Mouse (Mus musculus) myocyte (in vitro differentiated cells): ENCODE measurements around the gene Mettl27. TPM values are rescaled to one million over a fixed set of nuclear protein-coding genes. Genes with fewer than 3 reads are reported as not detected.

ENCODE experiments used
- H3K27me3 ChIP-seq: one replicate; pipeline ENCODE4 v1.6.1; 2011; ENCODE audit not compliant: control insufficient read depth, insufficient read depth, insufficient read length
- H3K36me3 ChIP-seq: one replicate; pipeline ENCODE4 v1.6.1; 2011; ENCODE audit not compliant: control insufficient read depth, insufficient read depth
- H3K4me2 ChIP-seq: one replicate; pipeline ENCODE4 v1.6.1; 2011; ENCODE audit warnings: low read depth, control low read depth
- H3K4me3 ChIP-seq: one replicate; pipeline ENCODE4 v1.5.1; 2011; ENCODE audit warnings: mild to moderate bottlenecking, control low read depth, moderate library complexity
- H3K79me2 ChIP-seq: one replicate; pipeline ENCODE4 v1.6.1; 2011; ENCODE audit not compliant: control insufficient read depth, insufficient read depth
- H3ac ChIP-seq: one replicate; pipeline ENCODE4 v1.6.1; 2011; ENCODE audit not compliant: control insufficient read depth, insufficient read length
- CEBPB ChIP-seq: IDR thresholded peaks from 2 replicates; pipeline ENCODE4 v1.6.1; 2011; ENCODE audit warnings: mild to moderate bottlenecking, moderate library complexity; ENCODE audit not compliant: poor library complexity, insufficient read depth, severe bottlenecking
- E2F4 ChIP-seq: IDR thresholded peaks from one replicate; pipeline ENCODE4 v1.6.1; 2011; ENCODE audit warnings: mild to moderate bottlenecking, control low read depth, moderate library complexity; ENCODE audit not compliant: insufficient read depth
- MAX ChIP-seq: IDR thresholded peaks from one replicate; pipeline ENCODE4 v1.6.1; 2011; ENCODE audit warnings: low read depth, mild to moderate bottlenecking, control low read depth
- MYOD1 ChIP-seq, 3 experiments: IDR thresholded peaks; one replicate each; pipeline ENCODE4 v1.6.1; 2011; ENCODE audit warnings: control low read depth in 2 of 3, low read depth in 2 of 3, mild to moderate bottlenecking in 2 of 3, moderate library complexity in 1 of 3; ENCODE audit not compliant: insufficient read length in 2 of 3, control insufficient read depth in 1 of 3
- MYOG ChIP-seq, 3 experiments: IDR thresholded peaks; one replicate each; pipeline ENCODE4 v1.6.1; 2011; ENCODE audit warnings: control low read depth in 2 of 3, low read depth in 2 of 3, mild to moderate bottlenecking in 2 of 3; ENCODE audit not compliant: insufficient read length in 2 of 3, control insufficient read depth in 1 of 3, insufficient read depth in 1 of 3
- POLR2A ChIP-seq: IDR thresholded peaks from one replicate; pipeline ENCODE4 v1.6.1; 2011; ENCODE audit warnings: low read depth, mild to moderate bottlenecking, control low read depth, moderate library complexity; ENCODE audit not compliant: insufficient read length
- POLR2AphosphoS2 ChIP-seq: IDR thresholded peaks from one replicate; pipeline ENCODE4 v1.6.1; 2011; ENCODE audit warnings: low read depth, control low read depth; ENCODE audit not compliant: insufficient read length
- REST ChIP-seq: IDR thresholded peaks from one replicate; pipeline ENCODE4 v1.6.1; 2011; ENCODE audit warnings: mild to moderate bottlenecking, control low read depth, moderate library complexity; ENCODE audit not compliant: insufficient read depth, insufficient read length
- SRF ChIP-seq: IDR thresholded peaks from one replicate; pipeline ENCODE4 v1.6.1; 2011; ENCODE audit warnings: low read depth; ENCODE audit not compliant: control insufficient read depth, insufficient read length
- TCF12 ChIP-seq: IDR thresholded peaks from one replicate; pipeline ENCODE4 v1.6.1; 2011; ENCODE audit warnings: mild to moderate bottlenecking, control low read depth; ENCODE audit not compliant: poor library complexity, insufficient read depth, severe bottlenecking
- TCF3 ChIP-seq: IDR thresholded peaks from one replicate; pipeline ENCODE4 v1.6.1; 2011; ENCODE audit warnings: low read depth, control low read depth; ENCODE audit not compliant: insufficient read length
- USF1 ChIP-seq: IDR thresholded peaks from one replicate; pipeline ENCODE4 v1.6.1; 2011; ENCODE audit warnings: low read depth, mild to moderate bottlenecking, control low read depth, moderate library complexity
- polyA plus RNA-seq: library from polyadenylated mRNA; unstranded; fragments of >200 nt; fragmentation: generic; extraction: Trizol; gene quantifications from one replicate; pipeline ENCODE4 v1.2.1, GENCODE M21; 2012; ENCODE audit warnings: missing spikeins

The Mettl27 gene
- polyA plus RNA-seq, 1 experiment: 9.1 TPM

DNA sequence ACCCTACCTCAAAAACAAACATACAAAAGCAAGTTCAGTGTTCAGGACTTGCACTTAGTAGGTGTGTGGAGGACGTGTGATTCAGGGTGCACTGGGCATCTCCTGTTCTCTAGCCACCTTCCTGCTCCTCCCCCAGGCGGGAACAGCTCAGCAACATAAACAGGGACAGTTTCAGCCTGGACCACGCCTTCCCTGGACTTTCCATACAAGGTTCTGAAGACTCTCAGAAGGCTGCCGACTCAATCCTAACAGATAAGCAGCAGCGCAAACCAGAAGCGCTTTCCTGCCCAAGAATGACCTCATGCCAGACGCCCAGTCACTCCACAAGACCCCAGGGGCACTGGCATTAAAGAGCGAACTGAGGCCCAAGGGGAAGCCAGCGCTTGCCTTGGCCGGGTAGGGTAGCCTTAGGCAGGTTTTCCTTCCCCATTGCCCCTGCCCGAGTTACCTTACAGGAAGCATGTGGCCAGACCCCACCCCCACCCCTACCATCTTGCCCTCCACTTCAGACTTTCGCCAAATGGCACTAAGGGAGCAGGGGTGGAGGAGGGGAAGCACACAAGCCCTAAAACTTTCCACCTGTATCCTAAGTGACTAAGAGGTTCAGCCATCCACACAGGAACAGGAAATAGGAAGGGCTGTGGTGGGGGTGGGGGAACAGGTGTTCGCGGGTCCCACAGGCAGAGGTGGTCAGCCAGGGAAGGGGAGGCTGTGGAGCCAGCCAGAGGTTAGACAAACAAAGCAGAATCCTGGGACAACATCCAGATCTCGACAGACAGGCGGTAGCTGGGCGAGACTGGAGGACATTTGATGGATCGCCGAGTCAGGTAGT lies 19.1 kb downstream of the Mettl27 start:
- peak overlapping the region; percentile 59 for H3K4me2 ChIP-seq
- H3ac ChIP-seq: no peak overlapping the region
- no peaks in the 10 kb centered on the region for H3K36me3 ChIP-seq
- TF ChIP-seq MYOD1 (IDR thresholded peaks at IDR 0.05; ENCODE audit: control insufficient read depth in 1 of 3, insufficient read length in 2 of 3, low read depth in 2 of 3): peak in 1 of 3 experiments; percentile 74
- no peak for TF ChIP-seq TCF3
- no peak for TF ChIP-seq MAX
- no peak for TF ChIP-seq POLR2AphosphoS2
- no peaks in the 10 kb centered on the region for H3K79me2 ChIP-seq
- no peak overlapping the region for H3K4me3 ChIP-seq
- H3K27me3 ChIP-seq: no peaks in the 10 kb centered on the region

DNA sequence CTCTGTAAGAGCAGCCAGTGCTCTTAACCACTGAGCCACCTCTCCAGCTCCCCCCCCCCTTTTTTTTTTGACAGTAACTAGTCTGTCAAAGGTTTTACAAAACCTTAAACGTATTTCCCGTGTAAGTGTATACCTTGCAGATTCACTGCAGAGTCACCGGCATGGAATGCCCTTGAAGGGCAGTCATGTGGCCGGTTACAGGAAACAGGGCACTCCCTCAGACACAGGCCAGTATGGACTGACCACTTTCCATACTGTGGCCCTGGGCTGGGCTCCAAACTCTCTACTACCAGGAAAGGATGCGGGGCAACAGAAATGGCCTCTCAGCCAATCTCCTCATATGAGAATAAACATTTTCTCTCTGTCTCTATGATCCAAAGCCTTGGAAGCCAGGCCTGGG lies 23.3 kb downstream of the Mettl27 start:
- Histone ChIP-seq H3K27me3 (no peaks in the 10 kb centered on the region), H3K36me3 (no peaks in the 10 kb centered on the region), H3K4me3 (no peak overlapping the region), H3K4me2 (no peak overlapping the region), H3K79me2 (no peaks in the 10 kb centered on the region), H3ac (no peak overlapping the region)
- no peak for TF ChIP-seq MYOG (IDR thresholded peaks at IDR 0.05; ENCODE audit: control insufficient read depth in 1 of 3, insufficient read depth in 1 of 3, insufficient read length in 2 of 3, low read depth in 2 of 3)
- no peak for TF ChIP-seq TCF3
- TF ChIP-seq POLR2AphosphoS2: no peak
- no peak for TF ChIP-seq MAX
- TF ChIP-seq CEBPB: no peak
- peak; percentile 18 for TF ChIP-seq USF1
- TF ChIP-seq E2F4: no peak

DNA sequence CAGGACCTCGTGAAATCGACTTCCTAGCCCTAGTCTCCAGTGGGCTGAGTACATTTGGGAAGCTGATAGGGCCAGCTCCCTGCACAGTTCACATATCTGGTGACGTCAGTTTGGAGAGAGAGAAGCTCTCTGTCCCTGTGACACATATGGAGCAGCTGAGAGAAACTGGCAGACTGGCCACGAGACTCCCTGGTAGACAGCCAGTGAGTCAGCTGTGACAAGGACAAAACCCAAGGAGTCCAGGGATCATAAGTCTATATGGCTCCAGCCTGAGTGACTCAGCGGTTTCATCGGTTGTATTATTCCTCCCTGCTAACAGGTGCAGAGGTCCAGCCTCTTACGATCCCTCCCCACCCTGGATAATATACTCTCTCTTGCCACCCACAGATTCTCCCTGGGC lies 26.9 kb downstream of the Mettl27 start:
- Histone ChIP-seq H3K27me3 (no peaks in the 10 kb centered on the region), H3K4me3 (no peak overlapping the region), H3K36me3 (no peaks in the 10 kb centered on the region), H3K79me2 (no peaks in the 10 kb centered on the region), H3ac (no peak overlapping the region), H3K4me2 (peak overlapping the region; percentile 55)
- TF ChIP-seq E2F4 (no peak), USF1 (peak; percentile 37), SRF (no peak), POLR2AphosphoS2 (no peak), TCF3 (no peak), MYOD1 (IDR thresholded peaks at IDR 0.05; ENCODE audit: control insufficient read depth in 1 of 3, insufficient read length in 2 of 3, low read depth in 2 of 3) (peak; percentile 81 to 90 (median 87)), TCF12 (peak; percentile 73), MYOG (IDR thresholded peaks at IDR 0.05; ENCODE audit: control insufficient read depth in 1 of 3, insufficient read depth in 1 of 3, insufficient read length in 2 of 3, low read depth in 2 of 3) (peak; percentile 70 to 94 (median 91)), REST (no peak), CEBPB (no peak), POLR2A (no peak), MAX (peak; percentile 73)

DNA sequence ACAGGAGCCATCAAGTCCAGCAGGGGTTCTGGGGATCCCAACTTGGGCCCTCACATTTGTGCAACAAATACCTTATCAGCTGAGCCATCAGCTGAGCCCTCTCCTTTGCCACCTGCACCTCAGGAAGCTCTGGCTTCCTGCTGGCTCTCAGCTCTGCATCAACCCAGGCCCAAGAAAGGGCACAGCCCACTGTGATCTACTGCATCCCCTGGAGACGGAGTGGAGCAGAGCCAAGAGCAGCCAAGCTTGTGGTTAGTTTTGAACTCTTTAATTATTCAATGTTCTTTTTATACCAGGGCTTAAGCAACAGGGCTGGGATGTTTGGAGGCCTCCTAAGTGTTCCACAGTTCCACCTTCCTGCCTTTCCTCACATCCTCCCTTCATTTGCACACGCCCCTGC lies 28.3 kb downstream of the Mettl27 start:
- Histone ChIP-seq H3K4me3 (no peak overlapping the region), H3K27me3 (no peaks in the 10 kb centered on the region), H3K79me2 (no peaks in the 10 kb centered on the region), H3ac (no peak overlapping the region), H3K36me3 (no peaks in the 10 kb centered on the region), H3K4me2 (no peak overlapping the region)
- TF ChIP-seq TCF12 (no peak), CEBPB (peak; percentile 31; the same call in 1 of the 2 replicates), TCF3 (no peak)

DNA sequence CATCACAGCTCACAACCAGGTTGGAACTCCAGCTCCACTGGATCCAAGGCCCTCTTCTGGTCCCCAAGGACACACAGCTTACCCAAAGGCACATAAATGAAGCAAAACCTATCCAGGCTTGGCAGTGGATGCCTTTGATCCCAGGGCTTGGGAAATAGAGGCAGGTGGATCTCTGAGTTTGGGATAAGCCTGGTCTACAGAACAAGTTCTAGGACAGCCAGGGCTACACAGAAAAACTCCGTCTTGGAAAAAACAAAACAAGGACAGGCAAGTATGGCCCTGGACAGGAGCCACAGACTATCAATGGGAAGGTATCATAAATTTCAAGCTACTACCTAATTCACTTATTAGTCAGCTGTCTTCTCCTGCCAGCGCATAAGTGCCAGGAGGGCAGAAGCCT lies 29.4 kb downstream of the Mettl27 start:
- Histone ChIP-seq H3K27me3 (no peaks in the 10 kb centered on the region), H3ac (no peak overlapping the region), H3K4me3 (no peak overlapping the region), H3K4me2 (no peak overlapping the region), H3K79me2 (no peaks in the 10 kb centered on the region), H3K36me3 (no peaks in the 10 kb centered on the region)
- TF ChIP-seq USF1 (no peak), MYOD1 (IDR thresholded peaks at IDR 0.05; ENCODE audit: control insufficient read depth in 1 of 3, insufficient read length in 2 of 3, low read depth in 2 of 3) (no peak), E2F4 (no peak), MYOG (IDR thresholded peaks at IDR 0.05; ENCODE audit: control insufficient read depth in 1 of 3, insufficient read depth in 1 of 3, insufficient read length in 2 of 3, low read depth in 2 of 3) (no peak), SRF (no peak), POLR2A (no peak), REST (no peak), TCF3 (no peak), CEBPB (no peak), TCF12 (no peak), POLR2AphosphoS2 (no peak), MAX (no peak)
